Mouse (Mus musculus): ENCODE measurements at regions not wholly inside any gene's neighbourhood (a gene's known extent, or its start where the extent isn't known, plus 50 kb on each side); places are given as distances from the start of the nearest gene placed in this dataset.
"Not testable (repeated sequence)": the region's sequence is repeated elsewhere in the genome, so short reads cannot be mapped to it uniquely, and the experiment has no call there.

- CTCF ChIA-PET: interaction anchor here in 1 of 4 experiments (1.6 kb wide), 1 partner anchor 91 kb away, joined by 3 read pairs; no protein-coding TSS in a partner anchor
- POLR2A ChIA-PET: not testable (repeated sequence)
These were observed 288.0 kb downstream of the Nucb2 start for GRCm38 (mm10) chr7:116792181-116792580.

- CTCF ChIA-PET: no interaction called here
- POLR2A ChIA-PET: no interaction called here
These were observed 304.3 kb downstream of the Nucb2 start for GRCm38 (mm10) chr7:116808475-116808874.

GRCm38 (mm10) chr7:116816494-116816893 is 312.3 kb downstream of the Nucb2 start:
- ChIA-PET CTCF (interaction anchor here in 1 of 4 experiments (0.6 kb wide), 1 partner anchor 115 kb away, joined by 3 read pairs; no protein-coding TSS in a partner anchor), POLR2A (no interaction called here)

- ChIA-PET CTCF (no interaction called here), POLR2A (interaction anchor here in 1 of 4 experiments (0.7 to 0.9 kb wide), 2 partner anchors 14 to 138 kb away, joined by 3 read pairs; no protein-coding TSS in a partner anchor)
These were observed 313.8 kb downstream of the Nucb2 start for GRCm38 (mm10) chr7:116817991-116818390.

GRCm38 (mm10) chr7:116820613-116821012 is 316.4 kb downstream of the Nucb2 start:
- POLR2A ChIA-PET: no interaction called here
- CTCF ChIA-PET: no interaction called here

GRCm38 (mm10) chr7:116842894-116843293 is 338.7 kb downstream of the Nucb2 start:
- ChIA-PET POLR2A (no interaction called here), CTCF (no interaction called here)

- ChIA-PET CTCF (no interaction called here), POLR2A (no interaction called here)
These were observed 343.9 kb downstream of the Nucb2 start for GRCm38 (mm10) chr7:116847846-116848730.

GRCm38 (mm10) chr7:116853351-116853750 is 349.2 kb downstream of the Nucb2 start:
- POLR2A ChIA-PET: no interaction called here
- CTCF ChIA-PET: no interaction called here

GRCm38 (mm10) chr7:116857141-116857540 is 353.0 kb downstream of the Nucb2 start:
- CTCF ChIA-PET: no interaction called here
- POLR2A ChIA-PET: no interaction called here

- ChIA-PET CTCF (no interaction called here), POLR2A (no interaction called here)
These were observed 353.6 kb downstream of the Nucb2 start for GRCm38 (mm10) chr7:116857744-116858143.

- POLR2A ChIA-PET: interaction anchor here in 1 of 4 experiments (0.6 kb wide), 1 partner anchor 260 kb away, joined by 3 read pairs; no protein-coding TSS in a partner anchor
- CTCF ChIA-PET: no interaction called here
These were observed 378.2 kb downstream of the Nucb2 start for GRCm38 (mm10) chr7:116882268-116882964.

- POLR2A ChIA-PET: no interaction called here
- CTCF ChIA-PET: no interaction called here
These were observed 389.7 kb downstream of the Nucb2 start for GRCm38 (mm10) chr7:116893846-116894245.

GRCm38 (mm10) chr7:116915797-116916196 is 411.6 kb downstream of the Nucb2 start:
- ChIA-PET CTCF (no interaction called here), POLR2A (no interaction called here)

- ChIA-PET CTCF (interaction anchor here in 1 of 4 experiments (0.6 kb wide), 1 partner anchor 310 kb away, joined by 3 read pairs; no protein-coding TSS in a partner anchor), POLR2A (no interaction called here)
These were observed 413.9 kb downstream of the Nucb2 start for GRCm38 (mm10) chr7:116917921-116918670.

- POLR2A ChIA-PET: no interaction called here
- CTCF ChIA-PET: interaction anchor here in 1 of 4 experiments (0.5 to 0.6 kb wide), 2 partner anchors 11 to 457 kb away, joined by 3 to 11 read pairs; no protein-coding TSS in a partner anchor
These were observed 434.3 kb upstream of the Xylt1 start for GRCm38 (mm10) chr7:116946448-116946847.

GRCm38 (mm10) chr7:116959196-116959895 is 421.4 kb upstream of the Xylt1 start:
- CTCF ChIA-PET: no interaction called here
- POLR2A ChIA-PET: no interaction called here

GRCm38 (mm10) chr7:116963839-116964238 is 416.9 kb upstream of the Xylt1 start:
- POLR2A ChIA-PET: no interaction called here
- CTCF ChIA-PET: no interaction called here

GRCm38 (mm10) chr7:116991351-116991750 is 389.4 kb upstream of the Xylt1 start:
- POLR2A ChIA-PET: no interaction called here

GRCm38 (mm10) chr7:116992166-116992565 is 388.6 kb upstream of the Xylt1 start:
- ChIA-PET POLR2A (interaction anchor here in 1 of 4 experiments (0.9 kb wide), 1 partner anchor 428 kb away, joined by 3 read pairs; no protein-coding TSS in a partner anchor), CTCF (no interaction called here)

More at GRCm38 (mm10) chr7:116991351-116991750, 389.4 kb upstream of the Xylt1 start:
- CTCF ChIA-PET: no interaction called here

Data from embryonic stem cell, embryonic (primary cell).